Mouse (Mus musculus): ENCODE measurements around the gene Ergic1. TPM values are rescaled to one million over a fixed set of nuclear protein-coding genes. Genes with fewer than 3 reads are reported as not detected.

Gene Ergic1
- total and polyA plus RNA-seq, 2 experiments from 2014 or later, result 103 to 186 TPM

- ATAC-seq (no peak), DNase-seq (no peak)
- H3K27me3 ChIP-seq (ENCODE audit: insufficient read depth, low read length), result no peaks in the 10 kb centered on the region
- peaks cover 11% of the 10 kb centered on the region; the same call in 1 of the 2 replicates for H3K4me1 ChIP-seq (ENCODE audit: insufficient read depth)
- no peak overlapping the region for H3K4me2 ChIP-seq (ENCODE audit: low read depth)
- no peak for TF ChIP-seq CTCF (IDR thresholded peaks at IDR 0.05; ENCODE audit: low read depth)
- peaks cover 10% of the 10 kb centered on the region; the same call in 1 of the 2 replicates for H3K36me3 ChIP-seq (ENCODE audit: insufficient read depth)
- H3K4me3 ChIP-seq (ENCODE audit: low read depth, low read length), result no peak overlapping the region
- no peak overlapping the region for H3K9ac ChIP-seq
- 87% methylated on average over 4 of the region's 4 CpGs for WGBS
- H3K9me3 ChIP-seq (ENCODE audit: low read length), result no peaks in the 10 kb centered on the region
- H3K27ac ChIP-seq (ENCODE audit: low read depth, low read length), result no peak overlapping the region
Measured at GRCm38 (mm10) chr17:26592510-26592909, 31.2 kb downstream of the Ergic1 start.

DNA sequence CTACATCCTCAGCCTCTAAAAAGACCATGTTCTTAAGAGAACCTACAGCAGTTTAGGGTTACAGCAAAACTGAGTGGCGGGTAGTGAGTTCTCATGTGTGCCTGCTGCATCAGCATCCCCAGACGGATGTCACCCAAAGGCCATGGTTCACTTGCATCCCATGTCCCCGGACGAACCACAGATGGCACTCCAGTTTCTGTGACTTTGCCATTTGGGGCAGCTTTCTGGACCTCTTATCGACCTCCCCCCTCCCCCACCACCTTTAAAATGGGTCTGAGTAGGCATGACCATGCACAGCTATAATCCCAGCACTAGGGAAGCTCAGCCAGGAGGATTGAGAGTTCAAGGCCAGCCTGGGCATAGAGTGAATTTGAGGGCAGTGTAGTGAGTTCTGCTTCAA is 31.9 kb downstream of the Ergic1 start:
- DNase-seq, result no peak
- Histone ChIP-seq H3K9me3 (ENCODE audit: low read length) (no peaks in the 10 kb centered on the region), H3K36me3 (ENCODE audit: insufficient read depth) (peaks cover 10% of the 10 kb centered on the region; the same call in 1 of the 2 replicates), H3K27ac (ENCODE audit: low read depth, low read length) (no peak overlapping the region), H3K4me1 (ENCODE audit: insufficient read depth) (peaks cover 11% of the 10 kb centered on the region; the same call in 1 of the 2 replicates), H3K4me3 (ENCODE audit: low read depth, low read length) (no peak overlapping the region), H3K4me2 (ENCODE audit: low read depth) (no peak overlapping the region), H3K27me3 (ENCODE audit: insufficient read depth, low read length) (no peaks in the 10 kb centered on the region), H3K9ac (no peak overlapping the region)
- WGBS, result 92% methylated on average over 5 of the region's 5 CpGs
- no peak for TF ChIP-seq CTCF (IDR thresholded peaks at IDR 0.05; ENCODE audit: low read depth)
- ATAC-seq, result no peak

DNA sequence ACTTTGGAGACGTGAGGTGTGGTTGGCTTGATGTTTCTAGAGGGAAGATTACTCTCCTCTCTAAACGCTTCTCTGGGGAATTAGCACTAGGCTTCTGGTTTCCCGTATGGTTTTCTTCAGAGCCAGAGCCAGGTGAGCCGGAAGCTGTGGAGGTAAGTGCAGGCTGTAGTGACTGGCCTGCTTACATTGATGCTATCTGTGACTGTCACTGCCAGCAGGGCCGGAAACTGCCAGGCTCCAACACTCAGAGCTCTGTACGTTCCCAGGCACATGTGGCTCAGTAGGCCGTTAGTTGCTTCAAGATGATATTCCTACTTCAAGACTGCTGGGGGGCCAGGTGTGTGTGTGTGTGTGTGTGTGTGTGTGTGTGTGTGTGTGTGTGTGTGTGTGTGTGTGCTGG is 32.9 kb downstream of the Ergic1 start:
- H3K27ac ChIP-seq (ENCODE audit: low read depth, low read length), result no peak overlapping the region

DNA sequence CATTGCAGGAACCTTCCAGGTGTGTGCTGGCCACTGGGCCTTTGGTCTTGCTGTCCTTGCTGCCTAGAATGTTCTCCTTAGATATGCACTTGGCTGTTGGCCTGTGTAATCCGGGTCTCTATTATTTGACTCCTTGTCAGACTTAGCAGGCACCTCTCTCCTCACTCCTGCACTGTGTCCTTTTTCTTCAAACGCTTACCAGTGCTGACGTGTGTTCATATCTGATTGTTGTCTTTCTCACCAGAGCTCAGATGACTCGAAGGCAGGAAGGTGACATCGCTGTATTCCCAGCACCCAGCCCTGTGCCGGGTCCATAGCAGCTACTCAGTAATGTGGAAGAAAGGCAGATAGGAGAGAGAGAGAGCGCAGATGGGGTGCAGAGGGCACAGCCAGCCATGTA is 33.7 kb downstream of the Ergic1 start:
- no peaks in the 10 kb centered on the region for H3K27me3 ChIP-seq (ENCODE audit: insufficient read depth, low read length)
- TF ChIP-seq CTCF (IDR thresholded peaks at IDR 0.05; ENCODE audit: low read depth), result no peak
- ATAC-seq (no peak), DNase-seq (no peak)
- H3K4me1 ChIP-seq (ENCODE audit: insufficient read depth), result peaks cover 11% of the 10 kb centered on the region; the same call in 1 of the 2 replicates
- WGBS, result 90% methylated on average over 7 of the region's 7 CpGs
- H3K4me2 ChIP-seq (ENCODE audit: low read depth), result no peak overlapping the region
- no peak overlapping the region for H3K4me3 ChIP-seq (ENCODE audit: low read depth, low read length)
- H3K9ac ChIP-seq, result no peak overlapping the region
- no peaks in the 10 kb centered on the region for H3K9me3 ChIP-seq (ENCODE audit: low read length)
- H3K27ac ChIP-seq (ENCODE audit: low read depth, low read length), result no peak overlapping the region
- H3K36me3 ChIP-seq (ENCODE audit: insufficient read depth), result peaks cover 6% of the 10 kb centered on the region; the same call in 1 of the 2 replicates

More for the DNA sequence above, 32.9 kb downstream of the Ergic1 start:
- peaks cover 11% of the 10 kb centered on the region; the same call in 1 of the 2 replicates for H3K4me1 ChIP-seq (ENCODE audit: insufficient read depth)
- ATAC-seq (no peak), DNase-seq (no peak)
- WGBS, result 86% methylated on average over 7 of the region's 7 CpGs
- H3K27me3 ChIP-seq (ENCODE audit: insufficient read depth, low read length), result no peaks in the 10 kb centered on the region
- no peak for TF ChIP-seq CTCF (IDR thresholded peaks at IDR 0.05; ENCODE audit: low read depth)
- H3K4me3 ChIP-seq (ENCODE audit: low read depth, low read length), result no peak overlapping the region
- no peak overlapping the region for H3K9ac ChIP-seq
- H3K4me2 ChIP-seq (ENCODE audit: low read depth), result no peak overlapping the region
- H3K9me3 ChIP-seq (ENCODE audit: low read length), result no peaks in the 10 kb centered on the region
- peaks cover 6% of the 10 kb centered on the region; the same call in 1 of the 2 replicates for H3K36me3 ChIP-seq (ENCODE audit: insufficient read depth)

DNA sequence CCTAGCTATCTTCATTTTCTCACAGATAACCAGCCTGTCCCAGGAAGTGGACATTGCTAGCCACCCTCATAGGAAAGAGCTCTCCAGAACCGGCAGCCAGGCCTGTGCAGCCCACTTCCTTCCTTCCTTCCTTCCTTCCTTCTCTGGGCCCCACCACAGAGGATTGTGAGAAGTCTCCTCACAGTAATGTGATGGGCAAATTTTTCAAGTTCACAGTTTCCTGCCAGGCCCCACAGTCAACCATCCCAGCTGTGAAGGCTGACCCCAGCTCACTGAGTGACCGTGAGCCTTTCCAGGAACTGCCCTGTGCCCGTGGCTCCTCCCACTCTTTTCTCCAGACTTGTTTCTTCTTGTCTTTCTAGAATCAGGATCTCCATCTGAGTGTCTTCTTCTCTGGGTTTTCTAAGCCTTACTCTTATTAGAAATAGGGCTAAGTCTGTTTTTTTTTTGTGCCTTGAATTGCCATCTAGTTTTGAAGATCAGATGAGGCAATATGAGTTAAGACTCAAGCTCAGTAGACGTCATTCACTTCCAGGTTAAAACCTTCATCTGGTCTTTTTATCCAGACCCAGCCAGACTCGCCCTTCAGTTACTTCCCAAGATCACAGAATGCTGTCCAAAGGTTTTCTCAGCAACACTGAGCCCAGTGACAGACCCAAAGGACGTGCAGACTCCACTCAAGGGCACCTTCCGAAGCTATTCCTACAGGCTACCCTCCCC is 34.3 kb downstream of the Ergic1 start:
- Histone ChIP-seq H3K27me3 (ENCODE audit: insufficient read depth, low read length) (no peaks in the 10 kb centered on the region), H3K9ac (no peak overlapping the region), H3K4me2 (ENCODE audit: low read depth) (no peak overlapping the region), H3K4me3 (ENCODE audit: low read depth, low read length) (no peak overlapping the region), H3K4me1 (ENCODE audit: insufficient read depth) (peaks cover 11% of the 10 kb centered on the region; the same call in 1 of the 2 replicates), H3K36me3 (ENCODE audit: insufficient read depth) (peaks cover 6% of the 10 kb centered on the region; the same call in 1 of the 2 replicates), H3K27ac (ENCODE audit: low read depth, low read length) (peak overlapping the region; percentile 50), H3K9me3 (ENCODE audit: low read length) (no peaks in the 10 kb centered on the region)
- ATAC-seq, result no peak
- 53% methylated on average over 7 of the region's 7 CpGs for WGBS
- no peak for DNase-seq
- no peak for TF ChIP-seq CTCF (IDR thresholded peaks at IDR 0.05; ENCODE audit: low read depth)

DNA sequence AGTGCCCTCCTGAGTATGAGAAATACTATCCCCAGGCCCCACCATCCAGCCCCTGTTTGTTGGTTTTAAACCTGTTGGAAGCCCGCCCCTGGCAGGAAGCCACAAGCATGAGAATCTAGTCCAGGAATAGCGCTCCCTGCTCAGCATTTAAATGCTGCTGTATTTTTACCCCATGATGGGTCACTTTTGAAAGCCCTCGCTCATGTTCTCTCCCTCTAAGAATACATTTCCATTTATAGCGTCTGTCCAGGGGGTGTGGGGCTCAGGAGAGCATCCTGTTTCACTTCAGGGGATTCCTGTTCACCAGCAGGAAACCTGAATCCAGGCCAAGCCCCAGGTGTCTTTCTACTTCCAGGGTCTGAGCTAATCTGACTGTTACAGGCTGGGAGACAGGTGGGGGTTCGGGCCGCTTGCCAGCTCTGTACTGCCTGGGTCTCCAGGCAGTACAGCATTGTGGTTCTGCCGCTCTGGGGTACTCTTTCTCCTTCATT is 34.9 kb downstream of the Ergic1 start:
- H3K27ac ChIP-seq (ENCODE audit: low read depth, low read length), result peak overlapping the region; percentile 50
- no peak for TF ChIP-seq CTCF (IDR thresholded peaks at IDR 0.05; ENCODE audit: low read depth)
- 31% methylated on average over 7 of the region's 7 CpGs for WGBS
- H3K9me3 ChIP-seq (ENCODE audit: low read length), result no peaks in the 10 kb centered on the region
- no peaks in the 10 kb centered on the region for H3K27me3 ChIP-seq (ENCODE audit: insufficient read depth, low read length)
- H3K4me1 ChIP-seq (ENCODE audit: insufficient read depth), result peaks cover 11% of the 10 kb centered on the region; the same call in 1 of the 2 replicates
- H3K4me2 ChIP-seq (ENCODE audit: low read depth), result no peak overlapping the region
- peaks cover 6% of the 10 kb centered on the region; the same call in 1 of the 2 replicates for H3K36me3 ChIP-seq (ENCODE audit: insufficient read depth)
- no peak overlapping the region for H3K9ac ChIP-seq
- peak; percentile 29 for ATAC-seq
- peak; percentile 70 for DNase-seq
- no peak overlapping the region for H3K4me3 ChIP-seq (ENCODE audit: low read depth, low read length)

GRCm38 (mm10) chr17:26596856-26597481 is 35.7 kb downstream of the Ergic1 start:
- ATAC-seq (no peak), DNase-seq (no peak)
- H3K4me3 ChIP-seq (ENCODE audit: low read depth, low read length), result no peak overlapping the region
- peak overlapping the region; percentile 50; the same call in 1 of the 2 replicates for H3K27ac ChIP-seq (ENCODE audit: low read depth, low read length)
- H3K4me1 ChIP-seq (ENCODE audit: insufficient read depth), result peaks cover 11% of the 10 kb centered on the region; the same call in 1 of the 2 replicates
- TF ChIP-seq CTCF (IDR thresholded peaks at IDR 0.05; ENCODE audit: low read depth), result no peak
- H3K4me2 ChIP-seq (ENCODE audit: low read depth), result no peak overlapping the region
- H3K9ac ChIP-seq, result no peak overlapping the region
- H3K36me3 ChIP-seq (ENCODE audit: insufficient read depth), result peaks cover 4% of the 10 kb centered on the region; the same call in 1 of the 2 replicates
- no peaks in the 10 kb centered on the region for H3K27me3 ChIP-seq (ENCODE audit: insufficient read depth, low read length)
- no peaks in the 10 kb centered on the region for H3K9me3 ChIP-seq (ENCODE audit: low read length)
- 81% methylated on average over 6 of the region's 6 CpGs for WGBS

All from forebrain, postnatal 0 days (tissue).